Mouse (Mus musculus) hindbrain, embryonic 16.5 days (tissue): ENCODE data around the gene Htt. TPM values are rescaled to one million over a fixed set of nuclear protein-coding genes. Genes with fewer than 3 reads are reported as not detected.
A peak's percentile ranks its signal among the peaks of the same experiment; 100 is the strongest.
"Not testable (repeated sequence)": the region's sequence is repeated elsewhere in the genome, so short reads cannot be mapped to it uniquely, and the experiment has no call there.

Source experiments
- ATAC-seq: fragments of 200-750 bp; cut with Nextera tagmentation; 2 replicates; pipeline ENCODE4 v1.8.0; 2017; ENCODE audit warnings: moderate TSS enrichment, moderate library complexity
- H3K27ac ChIP-seq: fragments of 300-500 bp; sonication (generic); 2 replicates; pipeline ENCODE4 v1.5.1; 2014; ENCODE audit warnings: low read depth, mild to moderate bottlenecking, control low read depth, low read length, moderate library complexity
- H3K27me3 ChIP-seq: fragments of 300-500 bp; sonication (generic); replicated peaks from 2 replicates; pipeline ENCODE4 v1.6.1; 2014; ENCODE audit warnings: low read length; ENCODE audit not compliant: control insufficient read depth, insufficient read depth
- H3K36me3 ChIP-seq: fragments of 300-500 bp; sonication (generic); 2 replicates; pipeline ENCODE4 v1.6.1; 2014; ENCODE audit warnings: mild to moderate bottlenecking, low read length, moderate library complexity, mixed read lengths; ENCODE audit not compliant: control insufficient read depth, insufficient read depth
- H3K4me1 ChIP-seq: fragments of 300-500 bp; sonication (generic); 2 replicates; pipeline ENCODE4 v1.6.1; 2014; ENCODE audit warnings: low read depth, low read length; ENCODE audit not compliant: control insufficient read depth, insufficient read depth
- H3K4me2 ChIP-seq: fragments of 300-500 bp; sonication (generic); 2 replicates; pipeline ENCODE4 v1.6.1; 2014; ENCODE audit warnings: mild to moderate bottlenecking, low read length, control low read depth, moderate library complexity
- H3K4me3 ChIP-seq: fragments of 300-500 bp; sonication (generic); 2 replicates; pipeline ENCODE4 v1.5.1; 2014; ENCODE audit warnings: mild to moderate bottlenecking, low read length, control low read depth, moderate library complexity
- H3K9ac ChIP-seq: fragments of 300-500 bp; sonication (generic); 2 replicates; pipeline ENCODE4 v1.6.1; 2014; ENCODE audit warnings: low read depth, mild to moderate bottlenecking, control low read depth, low read length, moderate library complexity
- H3K9me3 ChIP-seq: fragments of 300-500 bp; sonication (generic); 2 replicates; pipeline ENCODE4 v1.6.1; 2014; ENCODE audit warnings: mild to moderate bottlenecking, low read length, moderate library complexity; ENCODE audit not compliant: control insufficient read depth
- WGBS: fragments of 180-500 bp; shearing (Covaris S2); extraction: QIAGEN DNeasy Blood & Tissue Kit; methylation state at CpG from one replicate; pipeline ENCODE4 v1.1.7; 2014; 5-methylcytosine and 5-hydroxymethylcytosine counted together
- polyA plus RNA-seq: library from polyadenylated mRNA; unstranded; fragments of >200 nt; fragmentation: Nextera tagmentation; extraction: Ambion mirVana; gene quantifications from 2 replicates; pipeline ENCODE4 v1.2.1, GENCODE M21; 2015

Htt gene
- 11.9 and 12.1 TPM in 2 replicates for polyA plus RNA-seq

DNA sequence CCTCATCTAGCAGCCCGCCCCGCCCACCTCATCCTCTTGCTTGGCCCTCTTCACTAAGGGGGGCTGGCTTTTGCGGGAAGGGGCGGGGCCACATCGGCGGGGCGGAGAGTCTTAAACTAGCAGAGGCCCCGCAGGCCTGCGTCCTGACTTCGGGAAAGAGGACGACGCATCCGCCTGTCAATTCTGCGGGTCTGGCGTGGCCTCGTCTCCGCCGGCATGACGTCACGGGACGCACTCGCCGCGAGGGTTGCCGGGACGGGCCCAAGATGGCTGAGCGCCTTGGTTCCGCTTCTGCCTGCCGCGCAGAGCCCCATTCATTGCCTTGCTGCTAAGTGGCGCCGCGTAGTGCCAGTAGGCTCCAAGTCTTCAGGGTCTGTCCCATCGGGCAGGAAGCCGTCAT lies at the start of gene Htt:
TSS of gene Htt (plus strand) at position 232 of the 400 bp plus-strand sequence.
- Histone ChIP-seq H3K9me3 (no peaks in the 10 kb centered on the region), H3K4me3 (peak within 1 kb of the TSS; percentile 88), H3K27me3 (no peaks in the 10 kb centered on the region), H3K27ac (peak within 1 kb of the TSS; percentile 91), H3K4me2 (peak within 1 kb of the TSS; percentile 89), H3K36me3 (no peaks in the 10 kb centered on the region), H3K4me1 (peaks cover 14% of the 10 kb centered on the region), H3K9ac (peak within 1 kb of the TSS; percentile 98)
- peak; percentile 99 for ATAC-seq
- WGBS: under 1% methylated on average over 35 of the region's 35 CpGs

DNA sequence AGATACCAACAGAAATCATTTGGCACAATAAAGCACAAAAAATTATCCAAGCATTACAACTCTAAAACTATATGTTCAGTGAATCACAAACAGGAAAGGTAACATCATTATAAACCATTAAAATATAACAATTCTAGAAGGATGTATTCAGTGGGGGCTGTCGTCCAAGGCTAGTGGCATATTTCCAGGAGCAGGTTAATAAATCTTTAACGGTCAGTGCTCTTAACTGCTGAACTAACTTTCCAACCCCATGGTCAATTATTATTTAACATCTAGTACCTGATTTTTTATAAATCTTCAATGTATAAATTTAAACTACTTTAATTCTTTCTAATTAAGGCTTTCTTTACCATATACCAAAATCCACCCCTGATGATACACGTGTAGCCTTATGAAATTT lies 47.2 kb upstream of the Htt start:
- not testable (repeated sequence) for H3K36me3 ChIP-seq, H3K4me3 ChIP-seq, H3K9ac ChIP-seq, ATAC-seq, H3K27me3 ChIP-seq, H3K27ac ChIP-seq, H3K4me2 ChIP-seq, H3K4me1 ChIP-seq, H3K9me3 ChIP-seq
- WGBS: 78% methylated on average over 3 of the region's 3 CpGs

DNA sequence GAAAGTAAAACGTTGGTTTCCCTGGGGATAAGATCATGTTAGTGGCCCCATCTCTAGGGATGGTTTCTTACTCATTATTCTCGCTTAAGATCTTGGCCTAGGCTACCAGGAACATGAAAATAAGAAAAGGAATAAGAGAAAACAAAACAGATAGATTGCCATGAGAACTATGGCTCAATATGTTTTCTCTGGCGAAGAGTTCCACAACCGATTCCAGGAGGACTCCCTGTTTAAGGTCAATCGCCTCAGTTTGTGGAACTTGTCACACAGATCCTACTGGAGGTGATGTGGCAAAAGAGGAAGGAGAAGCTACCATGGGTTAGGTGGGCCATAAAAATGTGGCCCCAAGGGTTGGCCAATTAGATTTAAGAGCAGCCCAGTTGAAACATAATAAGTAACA lies 46.7 kb upstream of the Htt start:
- WGBS: 86% methylated on average over 5 of the region's 5 CpGs
- Histone ChIP-seq H3K4me2 (no peak overlapping the region), H3K27me3 (no peaks in the 10 kb centered on the region), H3K9ac (no peak overlapping the region), H3K9me3 (no peaks in the 10 kb centered on the region), H3K27ac (no peak overlapping the region), H3K4me1 (no peaks in the 10 kb centered on the region), H3K4me3 (no peak overlapping the region), H3K36me3 (no peaks in the 10 kb centered on the region)
- no peak for ATAC-seq

DNA sequence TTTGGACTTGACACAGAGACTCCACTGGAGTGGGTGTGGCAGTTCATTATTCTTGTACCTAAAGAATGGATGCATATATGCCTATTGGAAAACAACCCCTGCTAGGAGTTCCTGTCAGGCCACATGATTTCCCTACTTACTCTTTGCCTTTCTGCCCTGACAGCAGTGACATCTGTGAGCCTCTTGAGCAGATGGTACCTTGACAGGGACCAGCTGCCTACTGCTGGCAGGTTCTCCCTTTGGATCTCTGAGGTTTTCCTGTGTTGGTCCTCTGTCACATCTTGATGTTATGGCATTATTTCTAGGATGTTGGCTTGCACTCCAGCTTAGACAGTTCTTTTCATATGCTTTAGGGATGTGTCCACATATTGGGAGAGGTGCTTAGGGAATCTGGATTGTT lies 32.4 kb upstream of the Htt start:
- ATAC-seq: peak; percentile 37; the same call in 1 of the 2 replicates
- no peaks in the 10 kb centered on the region for H3K9me3 ChIP-seq
- no peak overlapping the region for H3K4me3 ChIP-seq
- no peak overlapping the region for H3K4me2 ChIP-seq
- H3K36me3 ChIP-seq: no peaks in the 10 kb centered on the region
- H3K9ac ChIP-seq: no peak overlapping the region
- H3K27ac ChIP-seq: no peak overlapping the region
- H3K4me1 ChIP-seq: no peaks in the 10 kb centered on the region
- H3K27me3 ChIP-seq: no peaks in the 10 kb centered on the region

DNA sequence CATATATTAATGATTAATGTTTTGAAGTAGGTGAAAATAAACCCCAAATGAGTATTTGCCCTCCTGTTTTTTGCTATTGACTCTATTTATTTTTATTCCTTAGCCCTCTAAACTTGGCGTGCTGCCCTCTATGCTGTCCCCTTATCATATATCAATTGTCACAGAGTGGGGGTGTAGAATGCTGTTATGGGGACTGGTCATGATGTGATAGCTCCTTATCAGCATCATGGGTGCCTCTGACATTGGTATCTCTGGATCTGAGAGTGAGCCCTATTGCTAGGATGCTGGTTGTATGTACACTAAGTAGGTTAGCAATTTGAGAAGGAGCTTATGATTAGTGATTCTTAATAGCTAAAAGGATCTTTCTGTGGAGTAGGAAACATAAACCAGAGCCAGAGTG lies 31.3 kb upstream of the Htt start:
- no peaks in the 10 kb centered on the region for H3K9me3 ChIP-seq
- 71% methylated on average over 1 of the region's 1 CpGs for WGBS

DNA sequence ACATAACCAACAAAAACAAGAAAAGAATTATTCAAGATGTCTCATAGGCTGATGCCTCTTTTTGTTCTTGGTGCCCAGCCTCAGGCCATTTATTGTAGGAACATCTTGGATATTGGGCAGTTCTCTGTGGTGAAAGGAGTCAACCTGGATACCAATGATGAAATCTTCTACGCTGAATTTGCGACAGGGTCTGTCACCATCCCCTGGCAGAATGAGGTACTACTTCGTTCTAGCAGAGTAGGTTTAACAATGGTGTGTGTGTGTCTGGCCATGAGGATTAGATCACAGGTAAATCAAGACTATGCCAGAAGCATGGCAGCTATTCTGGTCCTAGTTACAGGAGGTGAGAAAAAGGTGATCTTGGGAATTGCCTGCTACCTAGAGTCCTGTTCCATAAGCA lies 10.1 kb upstream of the Htt start:
- Histone ChIP-seq H3K9me3 (no peaks in the 10 kb centered on the region), H3K9ac (no peak overlapping the region), H3K27ac (no peak overlapping the region), H3K36me3 (no peaks in the 10 kb centered on the region), H3K4me1 (no peaks in the 10 kb centered on the region), H3K4me2 (no peak overlapping the region), H3K4me3 (no peak overlapping the region), H3K27me3 (no peaks in the 10 kb centered on the region)
- no peak for ATAC-seq
- WGBS: 78% methylated on average over 3 of the region's 3 CpGs

More for the DNA sequence above, 31.3 kb upstream of the Htt start:
- no peak overlapping the region for H3K9ac ChIP-seq
- no peak overlapping the region for H3K4me2 ChIP-seq
- no peaks in the 10 kb centered on the region for H3K36me3 ChIP-seq
- no peak overlapping the region for H3K27ac ChIP-seq
- no peaks in the 10 kb centered on the region for H3K27me3 ChIP-seq
- no peak overlapping the region for H3K4me3 ChIP-seq
- H3K4me1 ChIP-seq: no peaks in the 10 kb centered on the region
- ATAC-seq: no peak

DNA sequence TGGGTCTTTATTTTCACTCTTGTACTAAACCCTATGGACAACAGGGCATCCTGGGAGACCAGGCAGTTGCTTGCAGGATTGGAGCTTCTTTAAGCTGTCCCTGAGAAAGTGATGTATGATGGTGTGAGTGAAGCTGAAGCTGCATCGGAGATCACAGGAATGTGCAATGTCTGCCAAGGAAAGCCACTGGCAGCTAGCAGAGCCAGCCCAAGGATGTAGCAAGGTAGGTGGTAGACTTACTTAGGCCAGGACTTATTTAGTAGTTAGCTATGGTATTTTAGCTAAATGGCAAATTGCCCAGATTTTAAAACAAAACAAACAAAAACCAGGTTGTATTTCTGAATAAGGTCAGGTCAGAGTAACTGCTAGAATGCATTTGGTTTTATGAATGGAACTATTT lies 2.8 kb upstream of the Htt start:
- H3K4me1 ChIP-seq: peaks cover 14% of the 10 kb centered on the region
- H3K4me3 ChIP-seq: no peak overlapping the region
- no peak overlapping the region for H3K27ac ChIP-seq
- H3K36me3 ChIP-seq: no peaks in the 10 kb centered on the region
- H3K27me3 ChIP-seq: no peaks in the 10 kb centered on the region
- no peak for ATAC-seq
- H3K9me3 ChIP-seq: no peaks in the 10 kb centered on the region
- whole genome bisulfite sequencing: 83% methylated on average over 1 of the region's 1 CpGs
- no peak overlapping the region for H3K9ac ChIP-seq
- H3K4me2 ChIP-seq: no peak overlapping the region

DNA sequence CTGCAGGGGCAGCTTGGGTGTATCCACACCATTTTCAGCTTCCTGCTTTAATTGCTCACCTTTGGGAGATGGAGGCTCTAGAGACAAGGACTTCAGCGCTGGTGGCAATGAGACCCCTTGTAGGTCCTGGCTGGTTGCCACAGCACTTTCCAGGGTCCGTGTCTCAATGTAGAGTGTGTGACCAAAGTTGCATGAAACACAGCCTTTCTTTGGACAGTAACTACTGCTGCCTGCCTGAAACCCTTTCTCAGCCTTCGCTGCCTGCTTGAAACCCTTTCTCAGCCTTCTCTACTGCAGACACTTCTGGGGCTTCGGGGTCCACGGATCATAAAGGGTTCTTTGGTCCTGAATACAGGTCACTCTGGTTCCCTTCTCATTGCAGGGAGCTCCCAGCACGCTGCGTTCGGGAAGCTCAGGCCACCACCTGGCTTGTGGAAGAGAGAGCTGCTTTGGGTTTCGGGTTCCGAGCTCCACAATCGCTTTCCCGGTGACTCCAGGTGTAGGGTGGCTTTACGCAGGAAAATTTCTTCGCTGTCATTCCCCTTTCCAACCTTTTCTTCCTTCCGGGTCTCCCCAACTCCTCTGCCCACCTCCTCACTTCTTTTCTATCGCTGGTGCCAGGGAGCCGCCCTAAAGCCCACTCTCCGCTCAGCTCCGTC lies 561 bp upstream of the Htt start:
- H3K9me3 ChIP-seq: no peaks in the 10 kb centered on the region

DNA sequence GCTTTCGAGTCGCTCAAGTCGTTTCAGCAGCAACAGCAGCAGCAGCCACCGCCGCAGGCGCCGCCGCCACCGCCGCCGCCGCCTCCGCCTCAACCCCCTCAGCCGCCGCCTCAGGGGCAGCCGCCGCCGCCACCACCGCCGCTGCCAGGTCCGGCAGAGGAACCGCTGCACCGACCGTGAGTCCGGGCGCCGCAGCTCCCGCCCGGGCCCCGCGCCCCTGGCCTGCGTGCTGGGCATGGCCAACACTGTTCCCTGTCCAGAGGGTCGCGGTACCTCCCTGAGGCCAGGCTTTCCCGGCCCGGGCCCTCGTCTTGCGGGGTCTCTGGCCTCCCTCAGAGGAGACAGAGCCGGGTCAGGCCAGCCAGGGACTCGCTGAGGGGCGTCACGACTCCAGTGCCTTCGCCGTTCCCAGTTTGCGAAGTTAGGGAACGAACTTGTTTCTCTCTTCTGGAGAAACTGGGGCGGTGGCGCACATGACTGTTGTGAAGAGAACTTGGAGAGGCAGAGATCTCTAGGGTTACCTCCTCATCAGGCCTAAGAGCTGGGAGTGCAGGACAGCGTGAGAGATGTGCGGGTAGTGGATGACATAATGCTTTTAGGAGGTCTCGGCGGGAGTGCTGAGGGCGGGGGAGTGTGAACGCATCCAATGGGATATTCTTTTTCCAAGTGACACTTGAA lies 533 bp downstream of the Htt start:
- Histone ChIP-seq H3K9me3 (no peaks in the 10 kb centered on the region), H3K4me1 (peaks cover 14% of the 10 kb centered on the region), H3K4me3 (peak overlapping the region; percentile 88), H3K36me3 (no peaks in the 10 kb centered on the region), H3K27me3 (no peaks in the 10 kb centered on the region), H3K4me2 (peak overlapping the region; percentile 89), H3K27ac (peak overlapping the region; percentile 91), H3K9ac (peak overlapping the region; percentile 98)
- under 1% methylated on average over 38 of the region's 54 CpGs for WGBS
- ATAC-seq: peak; percentile 37; the same call in 1 of the 2 replicates

More for the DNA sequence above, 561 bp upstream of the Htt start:
- peak overlapping the region; percentile 91 for H3K27ac ChIP-seq
- H3K4me2 ChIP-seq: peak overlapping the region; percentile 86
- H3K36me3 ChIP-seq: no peaks in the 10 kb centered on the region
- peak overlapping the region; percentile 88 for H3K4me3 ChIP-seq
- 1% methylated on average over 19 of the region's 19 CpGs for WGBS
- ATAC-seq: peak; percentile 53
- peaks cover 14% of the 10 kb centered on the region for H3K4me1 ChIP-seq
- H3K9ac ChIP-seq: peak overlapping the region; percentile 68
- no peaks in the 10 kb centered on the region for H3K27me3 ChIP-seq
